Mouse (Mus musculus) intestine, postnatal 0 days (tissue): Measurements from ENCODE around the gene Myadml2. TPM values are rescaled to one million over a fixed set of nuclear protein-coding genes. Genes with fewer than 3 reads are reported as not detected.

Experiments used
- ATAC-seq: fragments of 200-750 bp; cut with Nextera tagmentation; 2 replicates; pipeline ENCODE4 v1.8.0; 2017; ENCODE audit warnings: mild to moderate bottlenecking, moderate TSS enrichment, moderate library complexity
- H3K27ac ChIP-seq: fragments of 300-500 bp; sonication (generic); 2 replicates; pipeline ENCODE4 v1.5.1; 2014; ENCODE audit warnings: mild to moderate bottlenecking, low read depth, low read length, moderate library complexity
- H3K27me3 ChIP-seq: fragments of 300-500 bp; sonication (generic); replicated peaks from 2 replicates; pipeline ENCODE4 v1.6.1; 2014; ENCODE audit warnings: low read length, mixed read lengths; ENCODE audit not compliant: control insufficient read depth, insufficient read depth
- H3K36me3 ChIP-seq: fragments of 300-500 bp; sonication (generic); 2 replicates; pipeline ENCODE4 v1.6.1; 2014; ENCODE audit warnings: mild to moderate bottlenecking, moderate library complexity; ENCODE audit not compliant: control insufficient read depth, insufficient read depth
- H3K4me1 ChIP-seq: fragments of 300-500 bp; sonication (generic); replicated peaks from 2 replicates; pipeline ENCODE4 v1.6.1; 2014; ENCODE audit warnings: antibody characterized with exemption, low read length, mixed read lengths; ENCODE audit not compliant: control insufficient read depth, insufficient read depth
- H3K4me2 ChIP-seq: fragments of 300-500 bp; sonication (generic); replicated peaks from 2 replicates; pipeline ENCODE4 v1.6.1; 2014; ENCODE audit warnings: low read depth, mild to moderate bottlenecking, moderate library complexity
- H3K4me3 ChIP-seq: fragments of 300-500 bp; sonication (generic); 2 replicates; pipeline ENCODE4 v1.5.1; 2014; ENCODE audit warnings: low read depth, low read length
- H3K9ac ChIP-seq: fragments of 300-500 bp; sonication (generic); 2 replicates; pipeline ENCODE4 v1.6.1; 2014; ENCODE audit warnings: mild to moderate bottlenecking, low read depth, low read length
- H3K9me3 ChIP-seq: fragments of 300-500 bp; sonication (generic); 2 replicates; pipeline ENCODE4 v1.6.1; 2016; ENCODE audit warnings: mixed run types; ENCODE audit not compliant: control insufficient read depth
- CTCF ChIP-seq: sonication (generic); IDR thresholded peaks from 2 replicates; pipeline ENCODE4 v1.5.1; 2016; ENCODE audit warnings: low read depth, mild to moderate bottlenecking, control low read depth, antibody characterized with exemption, moderate library complexity
- WGBS: fragments of 180-500 bp; shearing (Covaris S2); extraction: QIAGEN DNeasy Blood & Tissue Kit; methylation state at CpG from one replicate; pipeline ENCODE4 v1.1.7; 2014; 5-methylcytosine and 5-hydroxymethylcytosine counted together
- polyA plus RNA-seq: library from polyadenylated mRNA; unstranded; fragments of >200 nt; fragmentation: Nextera tagmentation; extraction: Ambion mirVana; gene quantifications from 2 replicates; pipeline ENCODE4 v1.2.1, GENCODE M21; 2015

The Myadml2 gene
- not detected in 2 replicates for polyA plus RNA-seq

DNA sequence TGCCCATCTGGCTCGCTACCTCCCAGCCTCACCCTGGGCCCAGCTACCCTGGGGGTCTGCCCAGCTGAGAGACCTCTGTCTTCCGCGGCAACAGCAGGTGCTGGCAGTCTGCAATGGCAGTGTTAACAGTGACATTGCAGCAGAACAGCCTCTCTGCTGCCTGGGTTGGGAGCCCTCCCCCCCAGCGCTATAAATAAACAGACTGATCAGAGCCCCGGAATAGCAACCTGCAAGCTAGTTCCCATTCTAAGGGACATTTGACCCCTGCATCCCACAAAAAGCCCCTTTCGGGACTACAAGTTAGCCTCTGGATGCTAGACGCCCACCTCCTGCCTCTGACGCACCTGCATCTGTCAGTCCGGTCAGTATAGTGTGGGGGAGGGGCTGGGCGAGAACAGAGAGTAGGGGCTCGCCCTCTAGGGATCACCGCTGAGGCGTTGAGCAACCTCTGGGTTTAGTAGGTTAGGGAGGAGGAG is at the start of gene Myadml2:
Gene Myadml2, minus strand, starts transcription at position 158 of the 476 bp plus-strand sequence.
- Histone ChIP-seq H3K27me3 (0 out of 2 replicates have a peak, but pooled peaks cover 2% of the 10 kb centered on the region), H3K27ac (no peak within 1 kb of the TSS), H3K4me1 (peaks cover 8% of the 10 kb centered on the region), H3K4me3 (peak within 1 kb of the TSS; percentile 14; the same call in 1 of the 2 replicates), H3K9me3 (no peaks in the 10 kb centered on the region), H3K4me2 (peak within 1 kb of the TSS; percentile 54), H3K9ac (no peak within 1 kb of the TSS), H3K36me3 (no peaks in the 10 kb centered on the region)
- ATAC-seq: no peak
- TF ChIP-seq CTCF: no peak
- 7% methylated on average over 13 of the region's 13 CpGs for WGBS

DNA sequence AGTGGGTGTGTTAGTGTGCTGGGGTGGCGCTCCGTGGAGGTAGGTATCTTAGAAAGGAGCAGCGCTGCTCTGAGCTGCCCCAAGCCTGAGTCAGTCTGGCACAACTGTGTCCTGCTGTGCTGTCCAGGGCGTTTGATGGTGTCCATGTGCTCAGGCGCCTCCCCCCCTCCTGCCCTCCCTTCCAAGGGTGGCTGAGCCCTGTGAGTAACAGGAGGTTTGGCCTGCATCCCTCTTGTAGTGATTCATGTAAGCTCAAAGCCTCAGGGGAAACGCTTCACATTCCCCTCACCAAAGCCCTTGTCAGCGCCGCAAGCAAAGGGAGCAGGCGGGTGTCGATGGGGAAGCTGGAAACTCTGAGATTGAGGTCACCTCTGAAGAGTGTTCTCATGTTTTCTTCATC is 49.8 kb upstream of the Myadml2 start:
- no peak for TF ChIP-seq CTCF
- no peaks in the 10 kb centered on the region for H3K27me3 ChIP-seq
- no peak overlapping the region for H3K9ac ChIP-seq
- no peaks in the 10 kb centered on the region for H3K9me3 ChIP-seq
- H3K4me1 ChIP-seq: no peaks in the 10 kb centered on the region
- WGBS: 63% methylated on average over 10 of the region's 10 CpGs
- H3K36me3 ChIP-seq: peaks cover 70% of the 10 kb centered on the region
- ATAC-seq: no peak
- H3K27ac ChIP-seq: no peak overlapping the region
- H3K4me3 ChIP-seq: no peak overlapping the region
- no peak overlapping the region for H3K4me2 ChIP-seq

DNA sequence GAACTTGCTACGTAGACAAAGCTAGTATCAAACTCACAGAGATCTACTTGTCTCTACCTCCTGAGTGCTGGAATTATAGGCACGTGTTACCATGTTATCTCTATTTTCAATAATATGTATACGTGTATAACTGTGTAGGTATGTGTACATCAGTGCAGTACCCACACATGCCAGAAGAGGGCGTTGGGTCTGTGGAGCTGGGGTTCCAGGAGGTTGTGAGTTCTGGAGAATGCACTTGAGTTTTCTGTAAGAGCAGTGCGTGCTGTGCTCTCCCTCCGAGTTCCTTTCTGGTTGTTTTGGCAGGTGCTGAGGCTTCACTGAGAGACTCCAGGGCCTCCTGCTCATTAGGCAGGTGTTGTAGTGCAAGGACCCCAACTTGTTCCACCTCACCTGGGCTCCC is 48.6 kb upstream of the Myadml2 start:
- H3K4me2 ChIP-seq: no peak overlapping the region
- no peaks in the 10 kb centered on the region for H3K4me1 ChIP-seq
- TF ChIP-seq CTCF: peak; percentile 52
- no peak overlapping the region; the same call in 1 of the 2 replicates for H3K27ac ChIP-seq
- H3K9me3 ChIP-seq: no peaks in the 10 kb centered on the region
- H3K4me3 ChIP-seq: no peak overlapping the region
- H3K27me3 ChIP-seq: no peaks in the 10 kb centered on the region
- peaks cover 58% of the 10 kb centered on the region for H3K36me3 ChIP-seq
- no peak overlapping the region for H3K9ac ChIP-seq
- whole genome bisulfite sequencing: 91% methylated on average over 6 of the region's 6 CpGs
- ATAC-seq: no peak

DNA sequence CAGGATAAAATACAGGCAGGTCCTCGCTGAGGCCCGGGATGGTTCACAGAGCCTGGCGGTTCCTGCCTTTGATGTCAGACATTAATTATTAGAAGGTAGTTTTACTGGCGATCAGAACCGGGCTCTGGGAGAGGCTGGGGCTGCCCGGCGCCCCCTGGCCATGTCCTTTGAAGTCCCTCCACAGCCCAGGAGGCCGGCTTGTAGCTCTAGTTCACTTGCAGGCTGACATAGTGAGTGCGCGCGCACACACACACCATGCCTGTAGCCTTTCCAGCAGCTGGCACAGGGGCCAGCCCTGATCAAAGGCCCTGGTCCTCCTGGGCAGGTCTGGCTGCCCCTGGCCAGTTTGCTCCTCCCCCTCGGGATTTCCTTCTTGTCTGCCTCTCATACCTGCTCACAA is 47.7 kb upstream of the Myadml2 start:
- H3K36me3 ChIP-seq: peaks cover 51% of the 10 kb centered on the region
- ATAC-seq: no peak
- H3K27me3 ChIP-seq: no peaks in the 10 kb centered on the region
- no peak overlapping the region for H3K4me2 ChIP-seq
- WGBS: 64% methylated on average over 12 of the region's 12 CpGs
- no peaks in the 10 kb centered on the region for H3K9me3 ChIP-seq
- H3K4me1 ChIP-seq: no peaks in the 10 kb centered on the region
- TF ChIP-seq CTCF: no peak
- no peak overlapping the region for H3K4me3 ChIP-seq
- no peak overlapping the region for H3K27ac ChIP-seq
- H3K9ac ChIP-seq: no peak overlapping the region

DNA sequence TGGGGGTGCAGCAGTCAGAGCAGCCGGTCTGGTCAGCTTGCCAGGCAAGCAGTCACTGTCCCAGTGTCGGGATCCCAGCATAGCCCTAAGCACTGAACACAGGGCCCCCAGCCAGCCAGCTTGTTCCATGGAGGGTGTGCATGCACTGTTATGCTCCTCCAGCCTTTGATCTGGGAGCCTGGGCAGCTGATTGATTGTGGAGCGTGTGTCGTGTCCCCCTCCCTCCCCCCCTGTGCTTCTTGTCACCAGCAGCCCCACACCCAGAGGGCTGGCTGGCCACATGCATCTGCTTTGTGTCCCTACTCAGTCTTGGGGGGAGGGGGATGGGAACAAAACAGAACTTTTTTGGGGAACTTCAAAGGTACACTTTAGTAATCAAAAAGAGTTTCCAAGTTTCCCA is 47.2 kb upstream of the Myadml2 start:
- no peak overlapping the region for H3K4me2 ChIP-seq
- ATAC-seq: no peak
- no peaks in the 10 kb centered on the region for H3K9me3 ChIP-seq
- no peaks in the 10 kb centered on the region for H3K4me1 ChIP-seq
- no peak for TF ChIP-seq CTCF
- no peaks in the 10 kb centered on the region for H3K27me3 ChIP-seq
- WGBS: 42% methylated on average over 4 of the region's 4 CpGs
- H3K27ac ChIP-seq: no peak overlapping the region
- no peak overlapping the region for H3K9ac ChIP-seq
- peaks cover 51% of the 10 kb centered on the region for H3K36me3 ChIP-seq
- no peak overlapping the region for H3K4me3 ChIP-seq

DNA sequence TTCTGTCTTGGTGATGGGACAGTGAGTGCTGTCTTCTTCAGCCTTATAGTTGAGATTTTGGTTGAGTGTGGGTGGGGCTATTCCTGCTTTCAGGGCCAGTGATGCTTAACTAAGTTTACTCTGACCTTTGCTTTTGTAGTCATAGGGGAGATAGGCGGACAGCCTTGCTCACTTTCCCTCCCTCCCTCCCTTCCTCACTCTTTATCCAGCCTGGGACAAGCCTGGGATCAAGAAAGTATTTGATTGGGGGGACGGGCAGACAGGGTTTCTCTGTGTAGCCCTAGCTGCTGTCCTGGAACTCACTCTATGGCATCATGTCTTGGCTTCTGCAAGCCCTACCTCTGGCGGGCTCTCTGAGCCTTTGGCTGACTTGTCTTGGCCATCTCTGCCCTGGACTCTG is 45.5 kb upstream of the Myadml2 start:
- 88% methylated on average over 3 of the region's 3 CpGs for WGBS

More for the DNA sequence above, 45.5 kb upstream of the Myadml2 start:
- H3K4me1 ChIP-seq: no peaks in the 10 kb centered on the region
- no peak overlapping the region for H3K4me2 ChIP-seq
- no peak for ATAC-seq
- H3K36me3 ChIP-seq: peaks cover 53% of the 10 kb centered on the region
- H3K9me3 ChIP-seq: no peaks in the 10 kb centered on the region
- TF ChIP-seq CTCF: no peak
- H3K27me3 ChIP-seq: no peaks in the 10 kb centered on the region
- no peak overlapping the region for H3K4me3 ChIP-seq
- no peak overlapping the region for H3K27ac ChIP-seq
- H3K9ac ChIP-seq: no peak overlapping the region
